Mouse (Mus musculus) limb, embryonic 10.5 days (tissue): Measurements from ENCODE around the gene Rhou. TPM values are rescaled to one million over a fixed set of nuclear protein-coding genes. Genes with fewer than 3 reads are reported as not detected.
A peak's percentile ranks its signal among the peaks of the same experiment; 100 is the strongest.

ENCODE experiments used
- DNase-seq: peaks from one replicate; pipeline ENCODE4 v3.0.0-alpha.2; 2017; ENCODE audit warnings: low spot score
- H3K27ac ChIP-seq: fragments of 300-500 bp; sonication (generic); 2 replicates; pipeline ENCODE4 v1.5.1; 2016; ENCODE audit warnings: mild to moderate bottlenecking
- H3K27me3 ChIP-seq: fragments of 300-500 bp; sonication (generic); 2 replicates; pipeline ENCODE4 v1.6.1; 2016; ENCODE audit warnings: low read depth, mild to moderate bottlenecking; ENCODE audit not compliant: poor library complexity, severe bottlenecking
- H3K36me3 ChIP-seq: fragments of 300-500 bp; sonication (generic); 2 replicates; pipeline ENCODE4 v1.6.1; 2016; ENCODE audit warnings: mild to moderate bottlenecking, moderate library complexity
- H3K4me1 ChIP-seq: fragments of 300-500 bp; sonication (generic); 2 replicates; pipeline ENCODE4 v1.6.1; 2016
- H3K4me3 ChIP-seq: fragments of 300-500 bp; sonication (generic); 2 replicates; pipeline ENCODE4 v1.5.1; 2016; ENCODE audit warnings: mild to moderate bottlenecking, moderate library complexity
- H3K9me3 ChIP-seq: fragments of 300-500 bp; sonication (generic); replicated peaks from 2 replicates; pipeline ENCODE4 v1.6.1; 2016; ENCODE audit warnings: mild to moderate bottlenecking
- WGBS: fragments of 180-500 bp; shearing (Covaris S2); methylation state at CpG from one replicate; pipeline ENCODE4 v1.1.7; 2016; 5-methylcytosine and 5-hydroxymethylcytosine counted together
- polyA plus RNA-seq: library from polyadenylated mRNA; unstranded; fragments of >200 nt; fragmentation: Nextera tagmentation; extraction: Ambion mirVana; gene quantifications from 2 replicates; pipeline ENCODE4 v1.2.1, GENCODE M21; 2016

Gene Rhou
- polyA plus RNA-seq, 1 experiment from 2014 or later = 6.7 TPM

- H3K4me3 ChIP-seq = peak overlapping the region; percentile 83
- H3K4me1 ChIP-seq = peaks cover 28% of the 10 kb centered on the region
- peak overlapping the region; percentile 96 for H3K27ac ChIP-seq
- WGBS = under 1% methylated on average over 8 of the region's 8 CpGs
- peak; percentile 41 for DNase-seq
- H3K9me3 ChIP-seq = no peaks in the 10 kb centered on the region
- H3K27me3 ChIP-seq = no peaks in the 10 kb centered on the region
- H3K36me3 ChIP-seq = peaks cover 45% of the 10 kb centered on the region
These were observed 1.6 kb downstream of the Rhou start for GRCm38 (mm10) chr8:123655351-123655779.

- Histone ChIP-seq H3K27me3 (no peaks in the 10 kb centered on the region), H3K9me3 (no peaks in the 10 kb centered on the region), H3K4me1 (peaks cover 28% of the 10 kb centered on the region), H3K4me3 (no peak overlapping the region), H3K27ac (no peak overlapping the region), H3K36me3 (peaks cover 69% of the 10 kb centered on the region)
- no peak for DNase-seq
- 95% methylated on average over 8 of the region's 8 CpGs for WGBS
These were observed 4.1 kb downstream of the Rhou start for GRCm38 (mm10) chr8:123657826-123658225.

- WGBS = 91% methylated on average over 10 of the region's 10 CpGs
- Histone ChIP-seq H3K9me3 (no peaks in the 10 kb centered on the region), H3K4me3 (no peak overlapping the region), H3K27ac (no peak overlapping the region), H3K27me3 (no peaks in the 10 kb centered on the region), H3K36me3 (peaks cover 86% of the 10 kb centered on the region), H3K4me1 (peaks cover 18% of the 10 kb centered on the region)
- DNase-seq = no peak
These were observed 5.8 kb downstream of the Rhou start for GRCm38 (mm10) chr8:123659469-123660057.

- Histone ChIP-seq H3K4me3 (no peak overlapping the region), H3K27ac (no peak overlapping the region), H3K9me3 (no peaks in the 10 kb centered on the region), H3K4me1 (no peaks in the 10 kb centered on the region), H3K27me3 (no peaks in the 10 kb centered on the region), H3K36me3 (peaks cover 88% of the 10 kb centered on the region)
- DNase-seq = no peak
- WGBS = 92% methylated on average over 11 of the region's 11 CpGs
These were observed 7.8 kb downstream of the Rhou start for GRCm38 (mm10) chr8:123661515-123661914.

GRCm38 (mm10) chr8:123665580-123665979 lies 11.9 kb downstream of the Rhou start:
- peaks cover 15% of the 10 kb centered on the region; the same call in 1 of the 2 replicates for H3K4me1 ChIP-seq
- WGBS = 88% methylated on average over 6 of the region's 6 CpGs
- H3K27me3 ChIP-seq = no peaks in the 10 kb centered on the region
- H3K9me3 ChIP-seq = no peaks in the 10 kb centered on the region
- peaks cover 48% of the 10 kb centered on the region for H3K36me3 ChIP-seq
- H3K27ac ChIP-seq = no peak overlapping the region
- H3K4me3 ChIP-seq = no peak overlapping the region
- no peak for DNase-seq

GRCm38 (mm10) chr8:123666832-123667231 lies 13.1 kb downstream of the Rhou start:
- WGBS = 93% methylated on average over 1 of the region's 1 CpGs
- H3K36me3 ChIP-seq = peaks cover 36% of the 10 kb centered on the region
- H3K9me3 ChIP-seq = no peaks in the 10 kb centered on the region
- H3K4me3 ChIP-seq = no peak overlapping the region
- no peak overlapping the region for H3K27ac ChIP-seq
- no peaks in the 10 kb centered on the region for H3K27me3 ChIP-seq
- DNase-seq = no peak
- H3K4me1 ChIP-seq = peaks cover 25% of the 10 kb centered on the region

- no peak overlapping the region for H3K27ac ChIP-seq
- H3K4me1 ChIP-seq = peaks cover 29% of the 10 kb centered on the region
- peaks cover 17% of the 10 kb centered on the region for H3K36me3 ChIP-seq
- H3K4me3 ChIP-seq = no peak overlapping the region
- H3K9me3 ChIP-seq = no peaks in the 10 kb centered on the region
- 66% methylated on average over 4 of the region's 4 CpGs for WGBS
- no peaks in the 10 kb centered on the region for H3K27me3 ChIP-seq
- DNase-seq = no peak
These were observed 15.0 kb downstream of the Rhou start for GRCm38 (mm10) chr8:123668681-123669080.

- WGBS = 82% methylated on average over 7 of the region's 7 CpGs
- H3K27ac ChIP-seq = no peak overlapping the region
- H3K4me3 ChIP-seq = no peak overlapping the region
- H3K9me3 ChIP-seq = no peaks in the 10 kb centered on the region
- no peaks in the 10 kb centered on the region for H3K36me3 ChIP-seq
- H3K4me1 ChIP-seq = peaks cover 33% of the 10 kb centered on the region
- no peak for DNase-seq
- no peaks in the 10 kb centered on the region for H3K27me3 ChIP-seq
These were observed 17.0 kb downstream of the Rhou start for GRCm38 (mm10) chr8:123670766-123671165.

- no peak for DNase-seq
- WGBS = 71% methylated on average over 7 of the region's 7 CpGs
- H3K27me3 ChIP-seq = no peaks in the 10 kb centered on the region
- no peaks in the 10 kb centered on the region for H3K36me3 ChIP-seq
- peaks cover 33% of the 10 kb centered on the region for H3K4me1 ChIP-seq
- H3K4me3 ChIP-seq = no peak overlapping the region
- H3K27ac ChIP-seq = 0 out of 2 replicates have a peak overlapping the region, but pooled peaks have one; percentile 20
- no peaks in the 10 kb centered on the region for H3K9me3 ChIP-seq
These were observed 17.7 kb downstream of the Rhou start for GRCm38 (mm10) chr8:123671454-123671853.

GRCm38 (mm10) chr8:123672648-123673047 lies 18.9 kb downstream of the Rhou start:
- Histone ChIP-seq H3K4me3 (no peak overlapping the region), H3K36me3 (no peaks in the 10 kb centered on the region), H3K4me1 (peaks cover 33% of the 10 kb centered on the region), H3K27ac (no peak overlapping the region), H3K9me3 (no peaks in the 10 kb centered on the region), H3K27me3 (no peaks in the 10 kb centered on the region)
- no peak for DNase-seq
- WGBS = 78% methylated on average over 6 of the region's 6 CpGs

GRCm38 (mm10) chr8:123675611-123676010 lies 21.9 kb downstream of the Rhou start:
- H3K27me3 ChIP-seq = no peaks in the 10 kb centered on the region
- no peaks in the 10 kb centered on the region for H3K36me3 ChIP-seq
- no peak overlapping the region for H3K4me3 ChIP-seq
- H3K4me1 ChIP-seq = peaks cover 18% of the 10 kb centered on the region
- no peak for DNase-seq
- H3K27ac ChIP-seq = no peak overlapping the region
- 66% methylated on average over 5 of the region's 5 CpGs for WGBS
- no peaks in the 10 kb centered on the region; the same call in 1 of the 2 replicates for H3K9me3 ChIP-seq

GRCm38 (mm10) chr8:123678390-123678789 lies 24.7 kb downstream of the Rhou start:
- DNase-seq = no peak

GRCm38 (mm10) chr8:123682073-123682761 lies 28.5 kb downstream of the Rhou start:
- peak overlapping the region; percentile 36; the same call in 1 of the 2 replicates for H3K27ac ChIP-seq
- no peaks in the 10 kb centered on the region for H3K36me3 ChIP-seq
- no peaks in the 10 kb centered on the region for H3K27me3 ChIP-seq
- no peaks in the 10 kb centered on the region; the same call in 1 of the 2 replicates for H3K9me3 ChIP-seq
- peak; percentile 77 for DNase-seq
- H3K4me1 ChIP-seq = peaks cover 11% of the 10 kb centered on the region
- peak overlapping the region; percentile 37 for H3K4me3 ChIP-seq
- 18% methylated on average over 18 of the region's 18 CpGs for WGBS

More at GRCm38 (mm10) chr8:123678390-123678789, 24.7 kb downstream of the Rhou start:
- Histone ChIP-seq H3K4me3 (no peak overlapping the region), H3K27me3 (no peaks in the 10 kb centered on the region), H3K9me3 (no peaks in the 10 kb centered on the region; the same call in 1 of the 2 replicates), H3K4me1 (peaks cover 15% of the 10 kb centered on the region), H3K27ac (no peak overlapping the region), H3K36me3 (no peaks in the 10 kb centered on the region)
- 86% methylated on average over 4 of the region's 4 CpGs for WGBS
